Mouse (Mus musculus): ENCODE data around the gene Lmo1. TPM values are rescaled to one million over a fixed set of nuclear protein-coding genes. Genes with fewer than 3 reads are reported as not detected.

The Lmo1 gene
- total RNA-seq (2023), result 29.9 and 31.9 TPM in 2 replicates

GRCm38 (mm10) chr7:109174949-109175669 is at the start of gene Lmo1:
Gene Lmo1, minus strand, starts transcription at chr7:109175207.

Other genes starting within 250 kb of the Lmo1 start
- 0.09 and 0.11 TPM in 2 replicates for gene Nlrp10, start 245.0 kb downstream of the Lmo1 start, total RNA-seq (2023)
- 102 and 104 TPM in 2 replicates for gene Eif3f, start 240.8 kb downstream of the Lmo1 start, total RNA-seq (2023)
- gene Tub, start 224.9 kb downstream of the Lmo1 start, total RNA-seq (2023), result 0.35 TPM in 1 of 2 replicates, not detected in the other
- gene Ric3, start 91.9 kb downstream of the Lmo1 start, total RNA-seq (2023), result 0.43 and 0.66 TPM in 2 replicates

Measured in neutrophil, adult 65 days (primary cell).